Mouse (Mus musculus) testis, adult 2 months (tissue): ENCODE measurements around the gene P3h4.

Experiments used
- CTCF ChIP-seq: fragments of 200-500 bp; IDR thresholded peaks from 2 replicates; pipeline ENCODE4 v1.5.1; 2012; ENCODE audit warnings: low read depth, mild to moderate bottlenecking, inconsistent platforms, low read length, moderate library complexity; ENCODE audit not compliant: control insufficient read depth, insufficient read depth, insufficient replicate concordance
- POLR2A ChIP-seq: fragments of 200-500 bp; IDR thresholded peaks from 2 replicates; pipeline ENCODE4 v1.6.1; 2012; ENCODE audit warnings: low read depth, mild to moderate bottlenecking, inconsistent platforms, low read length, moderate library complexity; ENCODE audit not compliant: control insufficient read depth

DNA sequence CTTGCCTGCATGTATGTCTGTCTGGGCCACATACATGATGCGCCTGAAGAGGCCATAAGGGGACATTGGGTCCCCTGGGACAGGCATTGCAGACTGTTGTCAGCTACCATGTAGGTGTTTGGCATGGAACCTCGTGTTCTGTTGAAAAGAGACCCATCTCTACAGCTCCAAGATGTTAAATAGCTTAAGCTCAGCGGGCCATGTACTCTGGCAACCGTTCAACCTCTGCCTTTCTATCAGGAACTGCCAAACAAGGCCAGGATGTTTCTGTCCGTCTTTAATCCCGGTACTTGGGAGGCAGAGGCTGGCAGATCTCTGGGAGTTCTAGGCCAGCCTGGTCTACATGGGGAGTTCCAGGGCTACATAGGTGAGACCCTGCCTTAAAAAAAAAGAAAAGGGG lies 28.0 kb upstream of the P3h4 start:
- TF ChIP-seq CTCF (no peak), POLR2A (no peak)
